Mouse (Mus musculus): ENCODE measurements at regions not wholly inside any gene's neighbourhood (a gene's known extent, or its start where the extent isn't known, plus 50 kb on each side); places are given as distances from the start of the nearest gene placed in this dataset.

- 58% methylated on average over 7 of the region's 7 CpGs for WGBS
- Histone ChIP-seq H3K4me1 (ENCODE audit: control insufficient read depth, insufficient read depth) (no peaks in the 10 kb centered on the region), H3K4me3 (ENCODE audit: low read depth, low read length) (no peak overlapping the region), H3K9me3 (replicated peaks; ENCODE audit: control insufficient read depth, low read length) (no peaks in the 10 kb centered on the region), H3K4me2 (ENCODE audit: low read depth, low read length) (no peak overlapping the region), H3K9ac (replicated peaks; ENCODE audit: low read depth, low read length) (no peak overlapping the region), H3K27ac (ENCODE audit: low read depth) (no peak overlapping the region), H3K36me3 (replicated peaks; ENCODE audit: control insufficient read depth, insufficient read depth, low read length) (no peaks in the 10 kb centered on the region), H3K27me3 (ENCODE audit: control insufficient read depth, insufficient read depth, low read length) (peaks cover 20% of the 10 kb centered on the region; the same call in 1 of the 2 replicates)
- DNase-seq (ENCODE audit: low spot score) (no peak), ATAC-seq (ENCODE audit: insufficient read depth, low read depth) (no peak)
- no peak for TF ChIP-seq CTCF (IDR thresholded peaks at IDR 0.05; ENCODE audit: low read depth)
- TF ChIP-seq EP300 (IDR thresholded peaks at IDR 0.05; ENCODE audit: low read depth), result no peak
Measured at GRCm38 (mm10) chr9:83304925-83305324, 136.0 kb downstream of the Lca5 start.

GRCm38 (mm10) chr9:83300500-83300899 is 140.4 kb downstream of the Lca5 start:
- 73% methylated on average over 4 of the region's 4 CpGs for WGBS
- no peak overlapping the region for H3K4me2 ChIP-seq (ENCODE audit: low read depth, low read length)
- no peak overlapping the region for H3K4me3 ChIP-seq (ENCODE audit: low read depth, low read length)
- H3K9me3 ChIP-seq (replicated peaks; ENCODE audit: control insufficient read depth, low read length), result no peaks in the 10 kb centered on the region
- H3K27me3 ChIP-seq (ENCODE audit: control insufficient read depth, insufficient read depth, low read length), result peaks cover 15% of the 10 kb centered on the region; the same call in 1 of the 2 replicates
- H3K36me3 ChIP-seq (replicated peaks; ENCODE audit: control insufficient read depth, insufficient read depth, low read length), result no peaks in the 10 kb centered on the region
- TF ChIP-seq EP300 (IDR thresholded peaks at IDR 0.05; ENCODE audit: low read depth), result no peak
- TF ChIP-seq CTCF (IDR thresholded peaks at IDR 0.05; ENCODE audit: low read depth), result no peak
- H3K9ac ChIP-seq (replicated peaks; ENCODE audit: low read depth, low read length), result no peak overlapping the region
- ATAC-seq (ENCODE audit: insufficient read depth, low read depth) (no peak), DNase-seq (ENCODE audit: low spot score) (no peak)
- no peak overlapping the region for H3K27ac ChIP-seq (ENCODE audit: low read depth)
- no peaks in the 10 kb centered on the region for H3K4me1 ChIP-seq (ENCODE audit: control insufficient read depth, insufficient read depth)

DNA sequence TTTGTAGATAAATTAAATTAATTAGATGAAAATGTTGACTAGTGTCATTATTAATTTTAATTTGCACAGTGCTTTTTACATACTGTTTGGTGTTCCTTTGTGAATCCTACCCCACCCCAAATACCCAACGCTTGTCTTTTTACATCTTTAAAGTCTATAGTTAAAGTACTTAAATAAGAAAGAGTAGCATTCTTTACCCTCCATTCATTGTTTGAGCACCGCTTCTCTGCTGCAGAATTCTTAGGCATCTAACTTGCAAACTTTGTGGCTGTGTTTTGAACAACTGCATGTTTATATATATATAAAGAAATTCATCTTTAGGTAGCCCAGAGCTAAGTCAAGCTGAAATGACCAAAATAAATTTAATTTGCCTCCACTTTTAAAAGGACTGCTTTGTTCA is 140.9 kb downstream of the Lca5 start:
- Histone ChIP-seq H3K4me2 (ENCODE audit: low read depth, low read length) (no peak overlapping the region), H3K9ac (replicated peaks; ENCODE audit: low read depth, low read length) (no peak overlapping the region), H3K9me3 (replicated peaks; ENCODE audit: control insufficient read depth, low read length) (no peaks in the 10 kb centered on the region), H3K4me1 (ENCODE audit: control insufficient read depth, insufficient read depth) (no peaks in the 10 kb centered on the region), H3K27ac (ENCODE audit: low read depth) (no peak overlapping the region), H3K27me3 (ENCODE audit: control insufficient read depth, insufficient read depth, low read length) (peaks cover 13% of the 10 kb centered on the region; the same call in 1 of the 2 replicates), H3K4me3 (ENCODE audit: low read depth, low read length) (no peak overlapping the region), H3K36me3 (replicated peaks; ENCODE audit: control insufficient read depth, insufficient read depth, low read length) (no peaks in the 10 kb centered on the region)
- WGBS, result 84% methylated on average over 2 of the region's 2 CpGs
- no peak for DNase-seq (ENCODE audit: low spot score)
- no peak for TF ChIP-seq EP300 (IDR thresholded peaks at IDR 0.05; ENCODE audit: low read depth)
- TF ChIP-seq CTCF (IDR thresholded peaks at IDR 0.05; ENCODE audit: low read depth), result no peak
- ATAC-seq (ENCODE audit: insufficient read depth, low read depth), result no peak

GRCm38 (mm10) chr9:83299623-83300022 is 141.3 kb downstream of the Lca5 start:
- H3K4me1 ChIP-seq (ENCODE audit: control insufficient read depth, insufficient read depth), result no peaks in the 10 kb centered on the region
- no peaks in the 10 kb centered on the region for H3K9me3 ChIP-seq (replicated peaks; ENCODE audit: control insufficient read depth, low read length)
- no peak for TF ChIP-seq EP300 (IDR thresholded peaks at IDR 0.05; ENCODE audit: low read depth)
- TF ChIP-seq CTCF (IDR thresholded peaks at IDR 0.05; ENCODE audit: low read depth), result no peak
- H3K4me2 ChIP-seq (ENCODE audit: low read depth, low read length), result no peak overlapping the region
- no peaks in the 10 kb centered on the region for H3K36me3 ChIP-seq (replicated peaks; ENCODE audit: control insufficient read depth, insufficient read depth, low read length)
- 60% methylated on average over 2 of the region's 2 CpGs for WGBS
- DNase-seq (ENCODE audit: low spot score) (no peak), ATAC-seq (ENCODE audit: insufficient read depth, low read depth) (no peak)
- no peak overlapping the region for H3K4me3 ChIP-seq (ENCODE audit: low read depth, low read length)
- no peak overlapping the region for H3K27ac ChIP-seq (ENCODE audit: low read depth)
- no peak overlapping the region for H3K9ac ChIP-seq (replicated peaks; ENCODE audit: low read depth, low read length)
- H3K27me3 ChIP-seq (ENCODE audit: control insufficient read depth, insufficient read depth, low read length), result peaks cover 9% of the 10 kb centered on the region; the same call in 1 of the 2 replicates

- no peak overlapping the region for H3K9ac ChIP-seq (replicated peaks; ENCODE audit: low read depth, low read length)
Measured at GRCm38 (mm10) chr9:83295453-83295852, 145.5 kb downstream of the Lca5 start.

GRCm38 (mm10) chr9:83294441-83294840 is 146.5 kb downstream of the Lca5 start:
- Histone ChIP-seq H3K9ac (replicated peaks; ENCODE audit: low read depth, low read length) (no peak overlapping the region), H3K4me1 (ENCODE audit: control insufficient read depth, insufficient read depth) (no peaks in the 10 kb centered on the region), H3K27me3 (ENCODE audit: control insufficient read depth, insufficient read depth, low read length) (no peaks in the 10 kb centered on the region), H3K36me3 (replicated peaks; ENCODE audit: control insufficient read depth, insufficient read depth, low read length) (no peaks in the 10 kb centered on the region), H3K4me3 (ENCODE audit: low read depth, low read length) (no peak overlapping the region), H3K27ac (ENCODE audit: low read depth) (no peak overlapping the region), H3K4me2 (ENCODE audit: low read depth, low read length) (no peak overlapping the region), H3K9me3 (replicated peaks; ENCODE audit: control insufficient read depth, low read length) (no peaks in the 10 kb centered on the region)
- ATAC-seq (ENCODE audit: insufficient read depth, low read depth) (no peak), DNase-seq (ENCODE audit: low spot score) (no peak)
- TF ChIP-seq EP300 (IDR thresholded peaks at IDR 0.05; ENCODE audit: low read depth), result no peak
- TF ChIP-seq CTCF (IDR thresholded peaks at IDR 0.05; ENCODE audit: low read depth), result no peak
- 85% methylated on average over 13 of the region's 13 CpGs for WGBS

More at GRCm38 (mm10) chr9:83295453-83295852, 145.5 kb downstream of the Lca5 start:
- Histone ChIP-seq H3K4me2 (ENCODE audit: low read depth, low read length) (no peak overlapping the region), H3K27me3 (ENCODE audit: control insufficient read depth, insufficient read depth, low read length) (no peaks in the 10 kb centered on the region), H3K27ac (ENCODE audit: low read depth) (no peak overlapping the region), H3K4me1 (ENCODE audit: control insufficient read depth, insufficient read depth) (no peaks in the 10 kb centered on the region), H3K9me3 (replicated peaks; ENCODE audit: control insufficient read depth, low read length) (no peaks in the 10 kb centered on the region), H3K4me3 (ENCODE audit: low read depth, low read length) (no peak overlapping the region), H3K36me3 (replicated peaks; ENCODE audit: control insufficient read depth, insufficient read depth, low read length) (no peaks in the 10 kb centered on the region)
- ATAC-seq (ENCODE audit: insufficient read depth, low read depth) (no peak), DNase-seq (ENCODE audit: low spot score) (no peak)
- no peak for TF ChIP-seq CTCF (IDR thresholded peaks at IDR 0.05; ENCODE audit: low read depth)
- TF ChIP-seq EP300 (IDR thresholded peaks at IDR 0.05; ENCODE audit: low read depth), result no peak
- WGBS, result 57% methylated on average over 9 of the region's 9 CpGs
